Mouse (Mus musculus): Measurements from ENCODE around the gene Cog7. TPM values are rescaled to one million over a fixed set of nuclear protein-coding genes. Genes with fewer than 3 reads are reported as not detected.

Cog7 gene
- polyA plus RNA-seq, 1 experiment from 2014 or later = 19.9 TPM

DNA sequence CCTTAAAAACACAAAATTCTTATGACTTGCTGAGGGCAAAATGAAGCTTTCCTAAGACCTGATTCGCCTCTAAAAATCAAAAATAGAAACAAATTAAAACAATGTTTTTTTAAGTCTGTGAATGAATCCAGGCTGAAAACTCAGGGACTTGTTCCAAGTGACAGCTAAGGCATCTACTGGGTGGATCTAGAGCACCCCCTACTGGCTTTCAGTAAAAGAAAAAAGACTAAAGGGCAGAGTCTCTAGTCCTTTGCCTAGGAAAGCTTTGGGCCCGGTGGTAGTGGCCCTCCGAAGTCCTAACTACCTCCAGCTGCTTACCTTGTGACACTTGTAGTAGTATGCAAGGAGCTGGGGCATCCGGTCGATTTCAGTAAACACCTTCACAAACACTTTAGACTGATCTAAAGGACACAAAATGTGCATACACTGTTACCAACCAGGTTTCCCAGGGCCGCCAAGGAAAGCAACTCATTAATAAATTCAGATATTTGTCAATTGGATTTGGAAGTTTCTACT, 17.6 kb downstream of the Cog7 start:
- Histone ChIP-seq H3K4me3 (ENCODE audit: low read length) (no peak overlapping the region), H3K4me1 (ENCODE audit: control insufficient read depth, insufficient read depth, low read length) (no peaks in the 10 kb centered on the region), H3K9ac (ENCODE audit: low read length) (no peak overlapping the region), H3K4me2 (ENCODE audit: low read depth, low read length) (no peak overlapping the region), H3K27ac (ENCODE audit: low read length) (no peak overlapping the region), H3K27me3 (ENCODE audit: control insufficient read depth, insufficient read depth, low read length) (no peaks in the 10 kb centered on the region), H3K9me3 (replicated peaks; ENCODE audit: control insufficient read depth, low read length) (peaks cover 3% of the 10 kb centered on the region), H3K36me3 (ENCODE audit: control insufficient read depth, insufficient read depth) (peaks cover 6% of the 10 kb centered on the region)
- 58% methylated on average over 6 of the region's 6 CpGs for WGBS
- ATAC-seq (replicated peaks; ENCODE audit: extremely low read depth, insufficient read depth, low FRiP score) = no peak

DNA sequence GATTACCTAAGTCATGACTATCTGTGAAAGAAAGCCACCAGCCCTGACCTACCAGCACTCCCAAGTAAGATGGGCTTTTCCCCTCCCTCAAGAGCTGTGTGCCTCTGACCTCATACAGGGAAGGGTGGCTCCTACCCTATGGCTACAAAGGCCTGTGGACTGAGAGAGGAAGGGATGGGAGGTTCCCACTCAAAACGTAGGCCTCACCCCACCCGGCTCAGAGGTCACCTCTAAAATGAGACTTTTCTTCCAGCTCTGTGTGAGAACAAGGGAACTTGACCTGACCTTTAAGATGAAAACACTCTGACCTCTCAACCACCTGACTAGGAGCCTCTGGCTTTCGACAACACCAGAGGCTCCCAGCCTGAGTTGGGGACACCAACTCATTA, 18.9 kb downstream of the Cog7 start:
- H3K27ac ChIP-seq (ENCODE audit: low read length) = no peak overlapping the region
- WGBS = 72% methylated on average over 3 of the region's 3 CpGs
- H3K4me3 ChIP-seq (ENCODE audit: low read length) = no peak overlapping the region
- H3K4me2 ChIP-seq (ENCODE audit: low read depth, low read length) = no peak overlapping the region
- peaks cover 6% of the 10 kb centered on the region for H3K36me3 ChIP-seq (ENCODE audit: control insufficient read depth, insufficient read depth)
- H3K9me3 ChIP-seq (replicated peaks; ENCODE audit: control insufficient read depth, low read length) = peaks cover 3% of the 10 kb centered on the region
- H3K27me3 ChIP-seq (ENCODE audit: control insufficient read depth, insufficient read depth, low read length) = no peaks in the 10 kb centered on the region
- H3K9ac ChIP-seq (ENCODE audit: low read length) = no peak overlapping the region
- H3K4me1 ChIP-seq (ENCODE audit: control insufficient read depth, insufficient read depth, low read length) = no peaks in the 10 kb centered on the region
- no peak for ATAC-seq (replicated peaks; ENCODE audit: extremely low read depth, insufficient read depth, low FRiP score)

GRCm38 (mm10) chr7:121961913-121962570, 19.5 kb downstream of the Cog7 start:
- no peak overlapping the region for H3K9ac ChIP-seq (ENCODE audit: low read length)
- H3K4me2 ChIP-seq (ENCODE audit: low read depth, low read length) = no peak overlapping the region
- peaks cover 6% of the 10 kb centered on the region for H3K36me3 ChIP-seq (ENCODE audit: control insufficient read depth, insufficient read depth)
- no peaks in the 10 kb centered on the region for H3K27me3 ChIP-seq (ENCODE audit: control insufficient read depth, insufficient read depth, low read length)
- H3K9me3 ChIP-seq (replicated peaks; ENCODE audit: control insufficient read depth, low read length) = peaks cover 3% of the 10 kb centered on the region
- no peak overlapping the region for H3K27ac ChIP-seq (ENCODE audit: low read length)
- 68% methylated on average over 7 of the region's 7 CpGs for WGBS
- ATAC-seq (replicated peaks; ENCODE audit: extremely low read depth, insufficient read depth, low FRiP score) = no peak
- H3K4me3 ChIP-seq (ENCODE audit: low read length) = no peak overlapping the region
- no peaks in the 10 kb centered on the region for H3K4me1 ChIP-seq (ENCODE audit: control insufficient read depth, insufficient read depth, low read length)

DNA sequence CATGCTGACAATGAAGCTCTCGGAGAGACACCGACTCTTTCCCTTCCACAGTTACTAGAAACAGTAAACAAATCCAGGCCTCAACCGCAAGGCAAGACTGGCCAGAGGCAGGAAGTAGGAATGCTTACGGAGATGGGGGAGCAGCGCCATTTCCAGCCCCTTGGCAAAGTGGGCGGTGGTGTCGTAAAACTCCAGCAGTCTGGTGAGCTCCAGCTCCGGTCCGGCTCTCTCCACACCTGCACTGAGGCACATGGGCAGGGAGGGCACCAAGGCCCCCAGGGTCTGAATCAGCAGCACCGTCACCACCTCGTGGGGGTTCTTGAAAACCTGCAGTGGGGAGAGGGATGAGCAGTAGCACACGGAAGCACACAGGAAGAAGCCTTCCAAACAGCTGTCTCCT, 25.7 kb downstream of the Cog7 start:
- Histone ChIP-seq H3K4me1 (ENCODE audit: control insufficient read depth, insufficient read depth, low read length) (no peaks in the 10 kb centered on the region), H3K4me2 (ENCODE audit: low read depth, low read length) (no peak overlapping the region), H3K4me3 (ENCODE audit: low read length) (no peak overlapping the region), H3K27ac (ENCODE audit: low read length) (no peak overlapping the region), H3K9ac (ENCODE audit: low read length) (no peak overlapping the region), H3K9me3 (replicated peaks; ENCODE audit: control insufficient read depth, low read length) (no peaks in the 10 kb centered on the region), H3K27me3 (ENCODE audit: control insufficient read depth, insufficient read depth, low read length) (no peaks in the 10 kb centered on the region), H3K36me3 (ENCODE audit: control insufficient read depth, insufficient read depth) (peaks cover 9% of the 10 kb centered on the region; the same call in 1 of the 2 replicates)
- no peak for ATAC-seq (replicated peaks; ENCODE audit: extremely low read depth, insufficient read depth, low FRiP score)
- 81% methylated on average over 12 of the region's 12 CpGs for WGBS

- peaks cover 11% of the 10 kb centered on the region; the same call in 1 of the 2 replicates for H3K36me3 ChIP-seq (ENCODE audit: control insufficient read depth, insufficient read depth)
- no peak for ATAC-seq (replicated peaks; ENCODE audit: extremely low read depth, insufficient read depth, low FRiP score)
- no peaks in the 10 kb centered on the region for H3K27me3 ChIP-seq (ENCODE audit: control insufficient read depth, insufficient read depth, low read length)
- no peak overlapping the region for H3K9ac ChIP-seq (ENCODE audit: low read length)
- no peaks in the 10 kb centered on the region for H3K9me3 ChIP-seq (replicated peaks; ENCODE audit: control insufficient read depth, low read length)
- no peak overlapping the region for H3K4me2 ChIP-seq (ENCODE audit: low read depth, low read length)
- no peaks in the 10 kb centered on the region for H3K4me1 ChIP-seq (ENCODE audit: control insufficient read depth, insufficient read depth, low read length)
- H3K4me3 ChIP-seq (ENCODE audit: low read length) = no peak overlapping the region
- 88% methylated on average over 11 of the region's 11 CpGs for WGBS
- H3K27ac ChIP-seq (ENCODE audit: low read length) = no peak overlapping the region
These were observed 26.4 kb downstream of the Cog7 start for GRCm38 (mm10) chr7:121954891-121955669.

- Histone ChIP-seq H3K27ac (ENCODE audit: low read length) (no peak overlapping the region), H3K9me3 (replicated peaks; ENCODE audit: control insufficient read depth, low read length) (no peaks in the 10 kb centered on the region), H3K27me3 (ENCODE audit: control insufficient read depth, insufficient read depth, low read length) (no peaks in the 10 kb centered on the region), H3K4me2 (ENCODE audit: low read depth, low read length) (no peak overlapping the region), H3K4me3 (ENCODE audit: low read length) (no peak overlapping the region), H3K4me1 (ENCODE audit: control insufficient read depth, insufficient read depth, low read length) (no peaks in the 10 kb centered on the region), H3K36me3 (ENCODE audit: control insufficient read depth, insufficient read depth) (peaks cover 11% of the 10 kb centered on the region; the same call in 1 of the 2 replicates), H3K9ac (ENCODE audit: low read length) (no peak overlapping the region)
- no peak for ATAC-seq (replicated peaks; ENCODE audit: extremely low read depth, insufficient read depth, low FRiP score)
- 48% methylated on average over 4 of the region's 4 CpGs for WGBS
These were observed 34.0 kb downstream of the Cog7 start for GRCm38 (mm10) chr7:121947513-121947912.

- 81% methylated on average over 5 of the region's 5 CpGs for WGBS
- Histone ChIP-seq H3K4me1 (ENCODE audit: control insufficient read depth, insufficient read depth, low read length) (peaks cover 4% of the 10 kb centered on the region; the same call in 1 of the 2 replicates), H3K4me3 (ENCODE audit: low read length) (no peak overlapping the region), H3K27ac (ENCODE audit: low read length) (no peak overlapping the region), H3K36me3 (ENCODE audit: control insufficient read depth, insufficient read depth) (peaks cover 12% of the 10 kb centered on the region; the same call in 1 of the 2 replicates), H3K27me3 (ENCODE audit: control insufficient read depth, insufficient read depth, low read length) (no peaks in the 10 kb centered on the region), H3K4me2 (ENCODE audit: low read depth, low read length) (no peak overlapping the region), H3K9me3 (replicated peaks; ENCODE audit: control insufficient read depth, low read length) (no peaks in the 10 kb centered on the region), H3K9ac (ENCODE audit: low read length) (no peak overlapping the region)
- ATAC-seq (replicated peaks; ENCODE audit: extremely low read depth, insufficient read depth, low FRiP score) = no peak
These were observed 35.3 kb downstream of the Cog7 start for GRCm38 (mm10) chr7:121946196-121946595.

GRCm38 (mm10) chr7:121942371-121942770, 39.1 kb downstream of the Cog7 start:
- H3K9ac ChIP-seq (ENCODE audit: low read length) = no peak overlapping the region
- H3K27me3 ChIP-seq (ENCODE audit: control insufficient read depth, insufficient read depth, low read length) = no peaks in the 10 kb centered on the region
- no peaks in the 10 kb centered on the region for H3K9me3 ChIP-seq (replicated peaks; ENCODE audit: control insufficient read depth, low read length)
- H3K4me1 ChIP-seq (ENCODE audit: control insufficient read depth, insufficient read depth, low read length) = peaks cover 6% of the 10 kb centered on the region
- ATAC-seq (replicated peaks; ENCODE audit: extremely low read depth, insufficient read depth, low FRiP score) = no peak
- H3K36me3 ChIP-seq (ENCODE audit: control insufficient read depth, insufficient read depth) = peaks cover 6% of the 10 kb centered on the region; the same call in 1 of the 2 replicates
- H3K27ac ChIP-seq (ENCODE audit: low read length) = no peak overlapping the region
- 71% methylated on average over 2 of the region's 2 CpGs for WGBS
- H3K4me2 ChIP-seq (ENCODE audit: low read depth, low read length) = no peak overlapping the region
- no peak overlapping the region for H3K4me3 ChIP-seq (ENCODE audit: low read length)

DNA sequence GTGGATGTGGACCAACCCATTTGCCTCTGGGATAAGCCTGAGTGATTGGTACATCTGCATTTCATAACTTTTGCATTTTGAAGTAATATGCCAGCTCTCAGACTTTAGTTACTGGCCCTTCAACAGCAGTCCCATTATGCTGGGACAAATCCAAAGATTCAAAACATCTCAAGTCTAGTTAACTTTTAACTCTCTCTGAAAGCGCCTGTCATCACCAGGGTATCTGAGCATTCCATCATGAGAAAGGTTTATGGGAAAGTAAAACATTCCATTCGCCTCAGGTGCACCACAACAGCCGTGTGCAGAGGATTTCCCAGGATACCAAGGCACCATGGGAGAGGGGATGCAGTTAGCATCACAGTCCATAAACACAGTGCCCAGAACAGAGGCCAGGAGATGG, 39.9 kb downstream of the Cog7 start:
- ATAC-seq (replicated peaks; ENCODE audit: extremely low read depth, insufficient read depth, low FRiP score) = no peak

More for the DNA sequence above, 39.9 kb downstream of the Cog7 start:
- Histone ChIP-seq H3K27me3 (ENCODE audit: control insufficient read depth, insufficient read depth, low read length) (no peaks in the 10 kb centered on the region), H3K27ac (ENCODE audit: low read length) (no peak overlapping the region), H3K4me2 (ENCODE audit: low read depth, low read length) (no peak overlapping the region), H3K9me3 (replicated peaks; ENCODE audit: control insufficient read depth, low read length) (no peaks in the 10 kb centered on the region), H3K9ac (ENCODE audit: low read length) (no peak overlapping the region), H3K4me3 (ENCODE audit: low read length) (no peak overlapping the region), H3K4me1 (ENCODE audit: control insufficient read depth, insufficient read depth, low read length) (peaks cover 14% of the 10 kb centered on the region), H3K36me3 (ENCODE audit: control insufficient read depth, insufficient read depth) (peaks cover 6% of the 10 kb centered on the region; the same call in 1 of the 2 replicates)
- WGBS = 75% methylated on average over 3 of the region's 3 CpGs
